7 mouse cellular contexts compared by ENCODE assay signal in genomic region chr5:38091046-38091965, GRCm38 (mm10). TPM values are rescaled to one million over a fixed set of nuclear protein-coding genes. Genes with fewer than 3 reads are reported as not detected.
DNase-seq lines count a peak whose midpoint lies in the region; ATAC-seq and TF ChIP-seq lines count a peak whose summit lies in the region.

No protein-coding gene starts in this region.

- no peak overlapping the region for H3K9ac ChIP-seq in CH12.LX (ENCODE audit: insufficient read depth, low read depth)
- H3K9ac ChIP-seq in limb, embryonic 12.5 days (replicated peaks): no peak overlapping the region

- TF ChIP-seq POLR2A in CH12.LX (IDR thresholded peaks at IDR 0.05; ENCODE audit: low read depth, low read length): no peak

- in situ Hi-C loops in CH12.LX (cut with MboI; ENCODE audit: low pct_ligation_motif_present, low pct_unique_long_range_greater_than_20kb, low sequenced_read_pairs): loop anchor here (25.0 kb wide), 1 partner anchor 179 kb away; no protein-coding TSS in a partner anchor
- in situ Hi-C loops in Patski (cut with MboI; ENCODE audit: low pct_unique_long_range_greater_than_20kb): no loop called here

- H3K27ac ChIP-seq in CH12.LX (ENCODE audit: insufficient read depth, low read depth): no peak overlapping the region
- no peak overlapping the region for H3K27ac ChIP-seq in limb, embryonic 12.5 days

- H3K27me3 ChIP-seq in CH12.LX (replicated peaks) (no peaks in the 10 kb centered on the region), Patski (no peaks in the 10 kb centered on the region)
- 0 out of 2 replicates have a peak, but pooled peaks cover 6% of the 10 kb centered on the region for H3K27me3 ChIP-seq in limb, embryonic 12.5 days

- TF ChIP-seq EP300 in CH12.LX (IDR thresholded peaks at IDR 0.05; ENCODE audit: low read length): no peak

- CTCF ChIA-PET in Patski (lab: Charles Lee): interaction anchor here (0.8 to 3.8 kb wide), 8 partner anchors 8 to 262 kb away, joined by 3 to 19 read pairs (median 6); no protein-coding TSS in a partner anchor

- POLR2A ChIA-PET in Patski (lab: Charles Lee): no interaction called here

- H3K4me2 ChIP-seq in CH12.LX (ENCODE audit: insufficient read depth, low read depth, poor library complexity, severe bottlenecking): no peak overlapping the region
- no peak overlapping the region for H3K4me2 ChIP-seq in limb, embryonic 12.5 days

- intact Hi-C loops in left cerebral cortex, postnatal 4 days (cut with DNase I): no loop called here

- no peaks in the 10 kb centered on the region for H3K9me3 ChIP-seq in CH12.LX (replicated peaks; ENCODE audit: low read length)
- no peaks in the 10 kb centered on the region for H3K9me3 ChIP-seq in limb, embryonic 12.5 days

- H3K79me2 ChIP-seq in CH12.LX (replicated peaks; ENCODE audit: control insufficient read depth, extremely low read depth, insufficient read depth, poor library complexity, severe bottlenecking): no peaks in the 10 kb centered on the region

- TF ChIP-seq CTCF in CH12.LX (conservative IDR thresholded peaks at IDR 0.05 in 1 of 2, IDR thresholded peaks at IDR 0.05 in 1 of 2; ENCODE audit: low read depth in 2 of 2, low read length in 2 of 2) (peak; percentile 57 to 83), Patski (IDR thresholded peaks at IDR 0.05) (peak; percentile 84)

- peak; percentile 31 to 40 for DNase-seq in left cerebral cortex, adult 18-20 months (ENCODE audit: low spot score in 2 of 2)
- DNase-seq in left cerebral cortex, postnatal 4 days: no peak
- DNase-seq in CH12.LX (ENCODE audit: extremely low read depth) (peak; percentile 51), Patski (ENCODE audit: low read depth, low spot score) (no peak)
- peak; percentile 80 for DNase-seq in retina, embryonic 14.5 days (ENCODE audit: low spot score)

- ATAC-seq in Patski: no peak
- 0 out of 2 replicates have a peak, but pooled peaks have one; percentile 76 for ATAC-seq in erythroblast, adult 5-6 weeks (replicated peaks; ENCODE audit: low FRiP score, poor library complexity, severe bottlenecking)
- ATAC-seq in limb, embryonic 12.5 days (ENCODE audit: insufficient number of reproducible peaks, insufficient read depth, low FRiP score, low TSS enrichment, low read depth): peak; percentile 48; the same call in 1 of the 2 replicates

- TF ChIP-seq RAD21 in CH12.LX (IDR thresholded peaks at IDR 0.05; ENCODE audit: low read depth, low read length): peak; percentile 76

- peaks cover 0 to 4% of the 10 kb centered on the region in 2 experiments; a peak in 2 of 4 replicates for H3K4me1 ChIP-seq in CH12.LX (ENCODE audit: control insufficient read depth in 1 of 2, insufficient read depth in 2 of 2)
- H3K4me1 ChIP-seq in limb, embryonic 12.5 days (replicated peaks): peaks cover 15% of the 10 kb centered on the region

- no peak overlapping the region for H3K4me3 ChIP-seq in CH12.LX (replicated peaks in 1 of 3; ENCODE audit: low read depth in 2 of 3, low read length in 2 of 3, poor library complexity in 1 of 3)
- H3K4me3 ChIP-seq in limb, embryonic 12.5 days (replicated peaks): no peak overlapping the region

- 67% methylated on average over 8 of the region's 8 CpGs for WGBS in limb, embryonic 12.5 days

- peaks cover 0 to 23% of the 10 kb centered on the region in 2 experiments for H3K36me3 ChIP-seq in CH12.LX (replicated peaks in 1 of 2; ENCODE audit: control insufficient read depth in 1 of 2, insufficient read depth in 1 of 2, low read length in 1 of 2)
- H3K36me3 ChIP-seq in limb, embryonic 12.5 days: peaks cover 7% of the 10 kb centered on the region; the same call in 1 of the 2 replicates

- dilution Hi-C loops in CH12.LX (cut with MboI; ENCODE audit: extremely low pct_ligation_motif_present, extremely low pct_unique_long_range_greater_than_20kb, low sequenced_read_pairs): no loop called here

TF ChIP-seq in CH12.LX, 34 proteins besides CTCF, POLR2A, EP300 and RAD21:
- TF ChIP-seq SIN3A (IDR thresholded peaks at IDR 0.05; ENCODE audit: low read length) (no peak), NELFE (IDR thresholded peaks at IDR 0.05; ENCODE audit: low read depth, low read length) (no peak), SMC3 (IDR thresholded peaks at IDR 0.05; ENCODE audit: low read depth, low read length) (peak; percentile 54)

RNA-seq across cellular contexts. Expression of gene Stx18, which starts 52.8 kb away (rescaled TPM):
- 10 to 100 TPM; 35.8 to 36.7 TPM for total RNA-seq in left cerebral cortex, adult 18-20 months (2021)
- total RNA-seq in left cerebral cortex, postnatal 4 days (2021): 10 to 100 TPM; 28.9 to 29.1 TPM
- 28.7 and 29.4 TPM in 2 replicates for total RNA-seq in CH12.LX (2012; rRNA removed)
- 26.3 and 31.1 TPM in 2 replicates for total RNA-seq in CH12.LX (2014; rRNA removed)
- 35.8 and 40.0 TPM in 2 replicates for polyA plus RNA-seq in CH12.LX (2012; ENCODE audit: insufficient read length, low read depth)
- 48.1 TPM for polyA plus RNA-seq in Patski (2021)
- 2.9 and 10.7 TPM in 2 replicates for total RNA-seq in erythroblast, adult 5-6 weeks (2015; ENCODE audit: low replicate concordance)
- total RNA-seq in erythroblast, adult 5-6 weeks (2017; ENCODE audit: low replicate concordance): 6.0 and 16.3 TPM in 2 replicates
- polyA plus RNA-seq in limb, embryonic 12.5 days (2016; fragmentation: Nextera tagmentation; extraction: Ambion mirVana): 62.1 and 65.3 TPM in 2 replicates

Comparison
In these comparisons a context has a peak if more than half of its experiments do, and no peak if none do; other contexts are left out.
1. DNase-seq: peak in left cerebral cortex, adult 18-20 months (2 of 2), CH12.LX (single experiment) and retina, embryonic 14.5 days (single experiment); none in left cerebral cortex, postnatal 4 days (single experiment) and Patski (single experiment).